Mouse (Mus musculus): ENCODE results near the gene B3gnt6. TPM values are rescaled to one million over a fixed set of nuclear protein-coding genes. Genes with fewer than 3 reads are reported as not detected.
A peak's percentile ranks its signal among the peaks of the same experiment; 100 is the strongest.

Gene B3gnt6
- polyA plus RNA-seq, 1 experiment from 2014 or later = 0.05 TPM

DNA sequence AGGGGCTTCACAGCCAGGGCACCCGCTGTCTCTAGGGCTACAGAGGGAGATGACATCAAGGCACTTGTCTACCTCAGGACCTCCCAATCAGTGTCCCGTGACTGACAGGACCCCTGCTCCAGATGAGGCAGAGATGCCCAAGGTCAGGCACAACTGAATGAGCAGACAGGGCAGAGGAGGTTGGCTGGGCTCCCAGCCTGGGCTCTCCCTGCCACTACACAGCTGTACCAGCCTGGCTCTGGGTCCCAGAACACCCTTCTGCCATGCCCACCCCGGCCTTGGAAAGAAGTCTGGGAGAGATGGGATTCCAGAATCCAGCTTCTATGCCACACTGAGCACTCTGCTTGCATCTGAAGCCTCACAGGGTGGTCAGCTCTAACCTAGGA is 43.0 kb downstream of the B3gnt6 start:
- Histone ChIP-seq H3K27ac (ENCODE audit: low read depth) (0 out of 2 replicates have a peak overlapping the region, but pooled peaks have one; percentile 4), H3K27me3 (ENCODE audit: insufficient read depth, low read length) (no peaks in the 10 kb centered on the region), H3K9ac (replicated peaks) (no peak overlapping the region; the same call in 1 of the 2 replicates), H3K4me3 (ENCODE audit: low read depth, low read length) (no peak overlapping the region), H3K4me1 (ENCODE audit: insufficient read depth) (peaks cover 24% of the 10 kb centered on the region), H3K36me3 (replicated peaks; ENCODE audit: insufficient read depth, low read length) (no peaks in the 10 kb centered on the region), H3K4me2 (ENCODE audit: low read depth, low read length) (no peak overlapping the region), H3K9me3 (ENCODE audit: low read length) (no peaks in the 10 kb centered on the region)
- 41% methylated on average over 2 of the region's 3 CpGs for WGBS (ENCODE audit: insufficient replicate concordance)
- no peak for ATAC-seq
- no peak for DNase-seq
- no peak for TF ChIP-seq EP300 (IDR thresholded peaks at IDR 0.05; ENCODE audit: low read depth)
- TF ChIP-seq CTCF (IDR thresholded peaks at IDR 0.05; ENCODE audit: low read depth) = no peak

DNA sequence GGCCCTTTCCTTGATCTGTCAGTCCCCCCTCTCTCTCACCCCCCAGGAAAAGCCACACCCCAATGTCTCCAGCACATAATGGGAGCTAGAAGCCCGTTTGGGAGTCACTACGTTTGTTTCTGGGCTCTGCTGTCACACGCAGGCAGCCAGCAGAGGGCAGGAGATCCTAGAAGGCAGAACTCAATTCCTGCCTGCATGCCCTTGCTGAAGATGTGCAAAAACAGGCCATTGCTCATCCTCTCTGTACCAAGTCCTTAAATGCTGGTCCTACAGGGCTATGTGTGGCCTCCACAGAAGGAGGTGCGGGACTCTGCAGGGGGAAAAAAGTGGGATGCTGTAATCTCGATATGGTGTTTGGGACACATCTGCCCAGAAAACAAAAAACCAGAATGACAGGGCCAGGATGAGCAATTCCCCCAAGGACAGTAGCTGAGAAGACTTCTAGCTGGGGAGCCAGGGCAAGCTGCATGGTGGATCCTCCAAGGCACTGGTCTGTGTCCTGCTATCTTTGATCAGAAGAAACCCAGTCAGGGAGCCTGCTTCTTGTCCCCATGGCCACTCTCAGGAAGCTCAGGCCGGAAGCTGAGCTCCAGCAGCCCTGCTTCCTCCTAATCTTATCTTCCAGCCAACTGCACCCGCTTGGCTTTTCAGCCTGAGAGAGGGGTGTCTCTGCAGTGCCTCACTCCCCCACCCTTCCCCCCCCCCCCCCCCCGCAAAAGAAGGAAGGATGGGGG is 43.6 kb downstream of the B3gnt6 start:
- peaks cover 24% of the 10 kb centered on the region for H3K4me1 ChIP-seq (ENCODE audit: insufficient read depth)
- no peak overlapping the region for H3K4me3 ChIP-seq (ENCODE audit: low read depth, low read length)
- WGBS (ENCODE audit: insufficient replicate concordance) = 13% methylated on average over 7 of the region's 8 CpGs
- H3K9ac ChIP-seq (replicated peaks) = no peak overlapping the region; the same call in 1 of the 2 replicates
- no peak overlapping the region for H3K4me2 ChIP-seq (ENCODE audit: low read depth, low read length)
- ATAC-seq = peak; percentile 68
- H3K36me3 ChIP-seq (replicated peaks; ENCODE audit: insufficient read depth, low read length) = no peaks in the 10 kb centered on the region
- peak overlapping the region; percentile 44; the same call in 1 of the 2 replicates for H3K27ac ChIP-seq (ENCODE audit: low read depth)
- DNase-seq = peak; percentile 82
- H3K9me3 ChIP-seq (ENCODE audit: low read length) = no peaks in the 10 kb centered on the region
- H3K27me3 ChIP-seq (ENCODE audit: insufficient read depth, low read length) = no peaks in the 10 kb centered on the region
- no peak for TF ChIP-seq EP300 (IDR thresholded peaks at IDR 0.05; ENCODE audit: low read depth)
- peak; percentile 97 for TF ChIP-seq CTCF (IDR thresholded peaks at IDR 0.05; ENCODE audit: low read depth)

DNA sequence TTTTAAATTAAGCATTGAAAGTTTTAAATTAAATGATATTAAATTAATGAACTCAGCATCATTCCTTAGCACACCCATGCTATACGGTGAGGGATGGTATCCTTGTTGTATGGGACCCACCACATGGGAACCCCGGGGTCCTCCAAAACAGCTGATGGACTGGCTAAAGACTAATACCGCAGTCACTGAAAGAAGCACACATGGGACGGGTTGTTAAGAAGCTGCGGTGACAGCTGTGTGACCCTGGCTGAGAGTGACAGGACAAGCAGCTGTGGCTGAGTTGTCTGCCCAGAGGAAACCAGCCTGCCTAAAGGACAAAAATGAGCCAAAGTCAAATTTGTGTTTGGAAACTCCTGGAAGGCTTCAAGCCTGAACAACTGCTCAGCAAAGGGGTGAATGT is 45.4 kb downstream of the B3gnt6 start:
- DNase-seq (no peak), ATAC-seq (no peak)
- no peaks in the 10 kb centered on the region for H3K27me3 ChIP-seq (ENCODE audit: insufficient read depth, low read length)
- H3K4me1 ChIP-seq (ENCODE audit: insufficient read depth) = peaks cover 19% of the 10 kb centered on the region
- TF ChIP-seq CTCF (IDR thresholded peaks at IDR 0.05; ENCODE audit: low read depth) (no peak), EP300 (IDR thresholded peaks at IDR 0.05; ENCODE audit: low read depth) (no peak)
- no peak overlapping the region for H3K4me2 ChIP-seq (ENCODE audit: low read depth, low read length)
- no peak overlapping the region for H3K27ac ChIP-seq (ENCODE audit: low read depth)
- no peak overlapping the region for H3K9ac ChIP-seq (replicated peaks)
- no peaks in the 10 kb centered on the region for H3K9me3 ChIP-seq (ENCODE audit: low read length)
- H3K4me3 ChIP-seq (ENCODE audit: low read depth, low read length) = no peak overlapping the region
- 80% methylated on average over 5 of the region's 5 CpGs for WGBS (ENCODE audit: insufficient replicate concordance)
- H3K36me3 ChIP-seq (replicated peaks; ENCODE audit: insufficient read depth, low read length) = no peaks in the 10 kb centered on the region

DNA sequence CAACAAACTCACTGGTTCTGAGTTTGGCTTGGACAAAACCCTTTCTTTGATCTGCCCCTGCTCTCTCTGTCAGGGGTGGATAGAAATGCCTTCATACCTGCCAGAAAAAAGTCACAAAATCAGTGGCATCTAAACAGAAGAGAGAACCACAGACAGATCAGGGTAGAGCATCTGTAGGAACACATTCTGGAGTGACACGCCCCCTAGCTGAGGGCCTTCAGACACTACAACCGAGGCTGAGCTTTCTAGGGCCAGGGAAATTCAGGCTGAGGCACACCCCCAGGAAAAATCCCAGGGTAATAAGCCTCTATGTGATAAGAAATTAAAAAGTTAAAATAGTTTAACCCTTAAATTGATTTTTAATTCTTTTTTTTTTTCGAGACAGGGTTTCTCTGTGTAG is 45.9 kb downstream of the B3gnt6 start:
- Histone ChIP-seq H3K36me3 (replicated peaks; ENCODE audit: insufficient read depth, low read length) (no peaks in the 10 kb centered on the region), H3K27me3 (ENCODE audit: insufficient read depth, low read length) (no peaks in the 10 kb centered on the region), H3K9me3 (ENCODE audit: low read length) (no peaks in the 10 kb centered on the region), H3K4me2 (ENCODE audit: low read depth, low read length) (no peak overlapping the region), H3K9ac (replicated peaks) (no peak overlapping the region), H3K4me1 (ENCODE audit: insufficient read depth) (peaks cover 19% of the 10 kb centered on the region), H3K4me3 (ENCODE audit: low read depth, low read length) (no peak overlapping the region), H3K27ac (ENCODE audit: low read depth) (no peak overlapping the region)
- WGBS (ENCODE audit: insufficient replicate concordance) = 55% methylated on average over 3 of the region's 3 CpGs
- ATAC-seq = no peak
- DNase-seq = no peak
- TF ChIP-seq CTCF (IDR thresholded peaks at IDR 0.05; ENCODE audit: low read depth) (peak; percentile 47), EP300 (IDR thresholded peaks at IDR 0.05; ENCODE audit: low read depth) (no peak)

DNA sequence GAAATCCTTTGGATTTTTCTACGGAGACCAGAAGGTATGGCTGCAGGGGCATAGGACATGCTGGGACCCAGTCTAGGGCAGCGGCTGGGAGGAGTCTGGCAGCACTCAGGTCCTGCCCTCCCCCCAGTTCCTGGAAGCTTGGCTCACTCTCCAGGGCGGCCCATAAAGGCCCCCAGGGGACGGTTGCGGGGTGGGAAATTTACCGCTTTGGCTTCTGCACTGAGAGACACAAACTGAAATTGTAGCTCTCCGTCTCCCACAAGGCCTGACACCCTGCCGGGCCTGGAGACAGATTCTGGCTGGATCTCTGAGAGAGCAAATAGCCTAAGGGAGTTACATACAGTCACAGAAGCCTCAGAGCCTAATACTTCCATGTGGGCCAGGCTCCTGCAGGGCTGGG is 46.9 kb downstream of the B3gnt6 start:
- no peak overlapping the region for H3K4me2 ChIP-seq (ENCODE audit: low read depth, low read length)
- no peaks in the 10 kb centered on the region for H3K36me3 ChIP-seq (replicated peaks; ENCODE audit: insufficient read depth, low read length)
- no peak overlapping the region for H3K9ac ChIP-seq (replicated peaks)
- TF ChIP-seq CTCF (IDR thresholded peaks at IDR 0.05; ENCODE audit: low read depth) = no peak
- no peak for TF ChIP-seq EP300 (IDR thresholded peaks at IDR 0.05; ENCODE audit: low read depth)
- no peaks in the 10 kb centered on the region for H3K9me3 ChIP-seq (ENCODE audit: low read length)
- no peaks in the 10 kb centered on the region for H3K27me3 ChIP-seq (ENCODE audit: insufficient read depth, low read length)
- WGBS (ENCODE audit: insufficient replicate concordance) = 79% methylated on average over 8 of the region's 8 CpGs
- ATAC-seq (no peak), DNase-seq (no peak)
- H3K4me1 ChIP-seq (ENCODE audit: insufficient read depth) = peaks cover 12% of the 10 kb centered on the region
- H3K4me3 ChIP-seq (ENCODE audit: low read depth, low read length) = no peak overlapping the region
- H3K27ac ChIP-seq (ENCODE audit: low read depth) = no peak overlapping the region

DNA sequence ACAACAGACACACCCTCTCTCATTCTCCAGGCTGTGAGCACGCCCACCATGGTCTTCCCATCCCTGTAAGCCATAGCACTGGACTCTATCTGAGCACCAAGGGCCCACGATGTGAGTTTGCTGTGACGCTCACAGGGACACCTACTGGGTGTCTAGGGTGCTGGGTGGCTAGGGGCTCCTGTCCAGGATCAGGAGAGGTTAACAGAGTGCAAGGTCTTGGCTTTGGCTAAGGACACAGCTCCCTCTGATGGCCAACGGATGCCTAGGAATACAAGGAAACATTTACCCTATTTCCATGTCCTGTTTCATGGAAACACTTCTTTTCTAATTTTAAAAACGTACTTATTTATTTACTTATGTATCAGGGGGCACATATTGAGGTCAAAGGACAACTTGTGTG is 48.8 kb downstream of the B3gnt6 start:
- Histone ChIP-seq H3K36me3 (replicated peaks; ENCODE audit: insufficient read depth, low read length) (no peaks in the 10 kb centered on the region), H3K9ac (replicated peaks) (no peak overlapping the region), H3K27ac (ENCODE audit: low read depth) (no peak overlapping the region), H3K4me2 (ENCODE audit: low read depth, low read length) (no peak overlapping the region), H3K9me3 (ENCODE audit: low read length) (no peaks in the 10 kb centered on the region), H3K4me1 (ENCODE audit: insufficient read depth) (no peaks in the 10 kb centered on the region; the same call in 1 of the 2 replicates), H3K4me3 (ENCODE audit: low read depth, low read length) (no peak overlapping the region), H3K27me3 (ENCODE audit: insufficient read depth, low read length) (no peaks in the 10 kb centered on the region)
- TF ChIP-seq CTCF (IDR thresholded peaks at IDR 0.05; ENCODE audit: low read depth) (peak; percentile 49), EP300 (IDR thresholded peaks at IDR 0.05; ENCODE audit: low read depth) (no peak)
- WGBS (ENCODE audit: insufficient replicate concordance) = 65% methylated on average over 5 of the region's 5 CpGs
- ATAC-seq = no peak
- no peak for DNase-seq
